Mouse (Mus musculus): ENCODE data around the gene Pecr. TPM values are rescaled to one million over a fixed set of nuclear protein-coding genes. Genes with fewer than 3 reads are reported as not detected.
"Not testable (repeated sequence)": the region's sequence is repeated elsewhere in the genome, so short reads cannot be mapped to it uniquely, and the experiment has no call there.

Pecr gene
- total RNA-seq, 4 experiments from 2014 or later: 4.4 to 7.6 (median 6.3) TPM

DNA sequence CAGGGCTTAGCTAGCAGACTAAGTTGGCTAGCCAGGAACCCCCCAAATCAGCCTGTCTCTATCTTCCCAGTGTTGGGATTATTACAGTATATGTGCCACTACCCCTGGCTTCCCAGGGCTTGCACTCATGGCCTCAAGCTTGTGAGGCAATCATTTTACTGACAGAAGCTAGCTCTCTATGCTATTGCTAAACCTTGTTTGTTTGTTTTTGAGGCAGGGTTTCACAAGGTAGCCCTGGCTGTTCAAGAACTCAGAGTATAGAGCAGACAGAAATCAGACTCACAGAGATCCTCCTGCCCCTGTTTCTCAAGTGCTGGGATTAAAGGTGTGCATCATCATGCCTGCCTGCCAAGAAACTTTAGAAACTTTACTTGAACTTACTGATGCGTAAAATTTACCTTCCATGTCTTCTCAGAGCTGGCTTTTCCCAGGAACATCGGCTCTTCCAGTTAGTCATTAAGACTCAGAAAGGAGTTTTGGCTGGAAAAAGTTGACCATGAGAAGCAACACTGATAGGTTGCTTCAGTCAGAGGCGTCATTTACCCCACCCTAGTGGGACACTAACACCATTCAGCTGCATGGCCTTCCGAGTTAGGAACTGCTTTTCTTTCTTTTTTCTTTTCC is 4.5 kb upstream of the Pecr start:
- no peak for DNase-seq (ENCODE audit: low spot score in 2 of 2)

DNA sequence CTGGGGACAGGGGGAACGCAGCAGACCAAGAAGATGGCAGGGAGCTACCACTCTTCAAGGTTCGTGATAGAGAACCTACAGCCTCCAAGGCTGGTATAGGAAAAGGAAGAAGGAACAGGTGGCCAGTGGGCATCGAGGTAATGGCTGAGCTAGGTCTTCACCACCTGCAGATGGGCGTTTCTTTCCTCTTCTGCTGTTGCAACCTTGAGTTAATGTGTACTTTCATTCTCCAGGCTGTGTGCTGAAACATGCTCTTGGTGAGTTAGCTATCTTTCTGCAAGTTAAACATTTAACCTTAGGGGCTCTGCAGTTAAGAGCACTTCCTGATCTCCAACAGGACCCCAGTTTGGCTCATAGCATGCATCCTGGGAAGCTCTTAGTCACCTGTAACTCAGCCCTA is 3.8 kb upstream of the Pecr start:
- no peak for DNase-seq (ENCODE audit: low spot score in 2 of 2)

DNA sequence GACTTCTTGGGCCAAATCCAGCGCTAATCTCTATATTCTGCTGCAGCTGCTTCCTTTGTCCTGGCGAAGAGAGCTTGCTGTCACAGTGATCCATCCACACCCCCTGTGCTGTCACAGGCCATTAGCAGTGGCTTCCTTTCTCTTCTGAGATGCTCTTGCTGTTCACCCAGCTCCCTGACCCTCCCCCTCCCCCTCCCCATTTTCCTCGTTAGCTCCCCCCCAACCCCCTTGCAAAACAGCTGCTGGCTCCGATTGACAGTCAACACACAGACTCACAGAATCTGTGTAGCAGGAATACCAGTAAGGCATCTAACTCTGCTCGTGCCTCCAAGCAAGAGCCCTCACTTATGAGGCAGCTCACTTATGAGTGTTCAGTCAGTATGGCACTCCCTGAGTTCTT is 2.8 kb upstream of the Pecr start:
- DNase-seq (ENCODE audit: low spot score in 2 of 2): no peak

DNA sequence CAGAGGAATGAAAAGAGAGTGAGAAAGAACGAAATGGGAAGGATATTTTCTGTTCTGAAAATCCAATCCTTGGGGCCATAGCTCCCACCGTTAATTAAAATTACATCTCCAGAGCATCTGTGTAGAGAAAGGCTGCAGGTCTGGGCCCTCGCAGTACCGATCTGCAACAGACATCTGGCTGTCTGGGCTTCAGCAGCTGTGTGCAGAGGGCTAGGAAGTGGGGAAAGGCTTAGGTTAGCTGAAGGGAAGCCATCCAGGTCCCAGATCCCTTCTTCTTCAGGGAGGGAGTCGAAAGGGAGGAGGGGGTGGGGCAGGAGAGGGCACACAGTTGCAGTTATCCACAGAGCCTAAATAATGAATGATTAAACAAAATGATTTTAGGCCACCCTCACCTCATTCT is 425 bp upstream of the Pecr start:
- DNase-seq (ENCODE audit: low spot score in 2 of 2): no peak

DNA sequence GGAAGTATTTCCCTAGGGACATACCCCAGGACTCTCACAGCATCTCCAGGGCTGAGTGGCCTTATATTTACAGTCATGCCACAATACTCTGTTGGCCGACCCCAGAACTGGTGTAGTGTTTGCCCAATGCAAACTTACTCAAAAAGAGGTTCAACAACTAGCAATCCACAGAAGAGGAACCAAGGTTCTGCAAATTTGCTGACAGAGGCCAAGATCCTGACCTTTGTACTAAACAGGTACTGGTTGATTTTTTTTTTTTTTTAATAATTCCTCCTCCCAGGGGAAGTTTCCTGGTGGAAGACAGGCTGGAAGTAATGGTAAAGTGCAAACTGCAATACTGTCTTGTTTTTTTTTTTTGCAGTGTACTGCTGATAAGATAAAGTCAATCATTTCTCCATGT is 1.5 kb downstream of the Pecr start:
- no peak for DNase-seq (ENCODE audit: low spot score in 2 of 2)

DNA sequence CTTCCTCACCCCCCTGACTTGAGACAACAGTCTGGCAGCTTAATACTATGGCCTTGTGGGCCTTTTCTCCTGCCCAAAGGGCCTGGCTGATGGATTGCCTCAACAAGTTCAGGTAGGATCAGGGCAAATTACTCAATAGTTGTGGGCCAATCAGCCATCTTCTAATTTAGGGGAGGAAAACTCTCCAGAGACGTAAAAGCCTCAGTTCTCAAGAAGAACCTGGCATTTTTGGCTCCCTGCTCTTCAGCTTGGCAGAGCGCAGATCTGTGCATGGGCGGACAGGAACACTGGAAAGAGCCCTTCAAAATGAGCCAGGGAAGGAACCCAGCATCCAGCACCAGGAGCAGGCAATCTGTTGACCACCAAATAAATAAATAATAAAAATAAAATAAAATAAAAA is 6.0 kb downstream of the Pecr start:
- no peak for DNase-seq (ENCODE audit: low spot score in 2 of 2)

DNA sequence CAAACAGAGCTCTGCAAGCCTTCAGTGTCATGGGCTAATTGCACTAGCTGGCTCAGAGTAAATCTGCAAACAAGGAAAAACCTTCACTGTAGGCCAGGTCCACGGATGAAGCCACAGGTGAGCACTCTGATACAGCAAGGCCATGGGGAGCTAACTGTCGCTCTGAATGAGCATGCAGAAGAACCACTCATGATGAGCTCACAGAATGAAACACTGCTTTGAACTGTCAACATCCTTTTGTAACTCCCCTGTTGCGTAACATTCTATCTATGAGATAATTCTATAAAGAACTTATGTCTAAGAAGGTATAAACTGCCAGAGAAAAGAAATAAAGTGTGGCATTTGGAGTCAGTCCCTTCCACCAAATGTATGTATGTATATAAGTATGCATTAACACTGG is 21.0 kb downstream of the Pecr start:
- DNase-seq (ENCODE audit: low spot score in 2 of 2): no peak

DNA sequence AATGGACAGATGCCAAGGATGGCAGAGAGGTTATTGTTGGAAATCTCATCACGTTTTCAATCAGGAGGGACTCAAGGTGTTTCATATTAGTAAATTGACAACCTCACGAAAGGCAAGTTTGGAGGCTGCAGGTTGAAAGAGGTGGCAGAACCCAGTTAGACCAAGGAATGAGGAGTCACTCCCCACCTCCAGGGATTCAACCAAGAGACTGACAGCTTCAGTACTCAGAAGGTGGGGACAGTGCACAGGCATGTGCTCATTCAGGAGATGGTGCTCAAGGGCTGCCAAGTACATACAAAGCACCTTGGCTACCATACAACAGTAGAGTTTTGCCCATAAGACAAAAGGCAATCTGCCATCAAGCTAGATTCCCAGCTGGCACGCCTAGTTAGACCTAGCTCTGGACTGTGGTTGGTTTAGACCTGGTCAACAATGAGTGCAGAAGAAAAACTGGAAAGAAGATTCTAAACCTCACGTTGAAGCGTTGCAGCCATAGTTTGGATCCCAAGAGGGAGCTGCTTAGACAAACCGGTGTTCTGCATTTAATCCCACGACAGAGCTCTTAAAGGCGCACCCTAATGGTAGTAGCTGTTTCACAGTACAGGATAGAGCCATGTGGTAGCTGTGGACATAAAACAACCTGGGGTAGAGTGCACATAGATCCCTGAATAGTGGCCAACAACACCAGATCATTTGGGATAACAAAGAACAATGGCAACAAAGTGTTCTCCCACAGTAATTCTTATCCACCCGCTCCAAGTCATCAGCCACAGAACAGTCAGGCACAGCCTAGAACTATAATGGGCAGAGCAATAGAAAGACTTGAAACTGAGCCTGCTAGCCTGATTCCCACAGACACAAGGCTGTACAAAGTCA is 27.5 kb downstream of the Pecr start:
- no peak for DNase-seq (ENCODE audit: low spot score in 2 of 2)

DNA sequence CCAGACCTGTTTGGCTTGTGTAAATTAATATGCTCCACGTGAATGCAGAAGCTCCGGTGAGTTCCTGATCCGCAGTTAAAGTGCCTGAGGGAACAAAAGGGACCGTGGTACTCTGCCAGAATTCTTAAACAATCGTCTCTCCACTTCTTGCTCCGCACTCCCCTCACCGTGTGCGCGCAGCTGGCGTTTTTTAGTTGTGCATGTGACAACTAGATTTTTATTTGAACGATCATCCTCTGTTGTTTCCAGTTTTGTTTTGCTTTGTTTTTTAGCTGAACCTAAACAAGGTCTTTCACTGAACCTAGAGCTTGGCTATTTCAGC is 28.3 kb downstream of the Pecr start:
- DNase-seq (ENCODE audit: low spot score in 2 of 2): no peak

DNA sequence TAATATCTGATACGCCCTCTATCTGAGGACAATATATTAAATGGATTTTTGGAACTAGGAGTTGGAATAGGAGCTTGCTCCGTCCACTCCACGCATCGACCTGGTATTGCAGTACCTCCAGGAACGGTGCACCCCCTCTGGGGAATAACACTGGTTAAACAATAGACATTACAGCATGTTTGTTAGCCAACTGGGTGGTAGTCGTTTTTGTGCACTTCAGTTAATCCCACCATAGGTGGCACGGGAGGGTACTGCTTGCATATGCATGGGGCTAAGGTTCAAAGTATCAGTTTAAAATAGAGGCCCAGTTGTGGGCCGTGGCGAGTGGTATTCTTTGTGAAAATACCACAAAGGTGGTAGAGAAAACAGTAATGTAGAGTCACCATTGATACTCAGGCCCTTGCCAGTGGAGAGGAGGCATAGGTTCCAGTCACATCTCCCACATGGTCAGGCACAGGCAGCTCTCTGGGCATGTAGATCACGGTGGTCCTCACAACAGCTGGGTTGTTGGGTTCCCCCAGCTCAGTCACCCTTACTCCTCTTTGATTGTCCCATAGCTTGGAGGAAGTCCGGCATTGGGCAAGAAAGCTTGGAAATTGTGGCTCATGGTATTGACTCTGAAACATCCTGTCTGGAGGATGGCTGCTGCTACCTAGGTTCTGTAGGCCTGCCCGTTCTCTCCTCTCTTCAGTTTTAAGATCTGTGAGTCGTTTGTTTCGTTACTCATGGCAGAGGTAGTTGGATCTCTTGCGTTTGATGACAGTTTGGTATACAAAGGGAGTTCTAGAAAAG is 28.9 kb downstream of the Pecr start:
- peak; percentile 32 to 60 for DNase-seq (ENCODE audit: low spot score in 2 of 2)

DNA sequence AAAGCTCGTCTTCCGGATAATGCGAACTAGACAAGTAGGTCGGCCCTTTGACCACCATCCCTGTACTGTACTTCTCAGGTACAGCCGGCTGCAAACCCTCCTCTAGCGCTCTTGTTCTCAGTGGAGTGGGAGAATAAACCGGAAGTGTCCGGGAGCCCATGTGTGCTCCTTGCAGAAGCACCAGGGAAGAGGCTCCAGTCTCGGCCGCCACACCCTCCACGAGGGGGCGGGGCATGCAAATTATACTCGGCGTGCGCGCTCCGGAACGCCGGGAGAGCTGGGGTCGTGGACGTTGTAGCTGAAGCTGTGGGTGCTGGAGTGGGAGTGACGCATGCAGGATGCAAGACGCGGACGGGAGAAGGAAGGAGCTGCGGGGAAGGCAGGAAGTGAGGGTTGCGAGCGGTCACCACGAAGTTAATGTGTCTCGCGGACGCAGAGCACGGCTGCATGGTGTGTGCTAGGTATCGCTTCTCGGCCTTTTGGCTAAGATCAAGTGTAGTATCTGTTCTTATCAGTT is 29.5 kb downstream of the Pecr start:
- DNase-seq (ENCODE audit: low spot score in 2 of 2): peak; percentile 77 to 82

DNA sequence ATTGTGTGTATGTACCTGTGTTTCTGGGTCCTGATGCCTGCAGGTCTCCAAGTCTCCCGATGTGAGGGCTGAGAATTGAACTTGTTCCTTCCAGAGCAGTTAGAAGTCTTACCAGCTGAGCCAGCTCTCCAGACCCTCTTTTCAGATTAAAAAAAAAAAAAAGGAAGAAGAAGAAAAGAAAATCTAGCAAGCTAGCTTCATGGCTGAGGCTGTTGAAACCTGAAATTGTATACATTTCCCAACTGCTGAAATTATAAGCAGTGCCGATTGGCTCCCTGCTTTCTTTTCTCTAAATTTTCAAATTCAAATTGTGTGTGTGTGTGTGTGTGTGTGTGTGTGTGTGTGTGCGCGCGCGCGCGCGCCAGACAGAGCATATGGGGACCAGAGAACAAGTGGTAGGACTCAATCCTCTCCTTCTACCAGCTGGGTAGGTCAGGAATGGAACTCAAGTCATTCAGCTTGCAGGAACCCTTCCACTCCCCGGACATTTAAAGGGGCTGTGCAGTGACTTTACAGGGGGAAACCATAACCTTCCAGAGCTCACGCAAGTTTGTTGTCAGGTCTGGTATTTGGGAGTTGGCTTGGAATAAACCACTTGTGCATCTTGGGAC is 30.1 kb downstream of the Pecr start:
- DNase-seq (ENCODE audit: low spot score in 2 of 2): no peak

DNA sequence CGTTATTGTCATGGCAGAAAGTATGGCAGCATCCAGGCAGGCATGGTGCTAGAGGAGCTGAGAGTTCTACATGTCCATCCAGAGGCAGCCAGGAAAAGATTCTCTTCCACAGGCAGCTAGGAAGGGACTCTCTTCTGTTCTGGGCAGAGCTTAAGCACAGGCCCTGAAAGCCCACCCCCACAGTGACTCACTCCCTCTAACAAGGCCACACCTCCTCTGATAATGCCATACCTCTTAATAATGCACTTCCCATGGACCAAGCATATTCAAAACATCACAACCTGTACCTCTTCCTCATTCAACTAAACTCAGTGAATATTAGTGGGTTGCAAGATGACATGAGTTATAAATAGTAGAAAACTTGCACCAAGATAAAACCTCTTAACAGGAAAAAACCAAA is 32.3 kb downstream of the Pecr start:
- no peak for DNase-seq (ENCODE audit: low spot score in 2 of 2)

DNA sequence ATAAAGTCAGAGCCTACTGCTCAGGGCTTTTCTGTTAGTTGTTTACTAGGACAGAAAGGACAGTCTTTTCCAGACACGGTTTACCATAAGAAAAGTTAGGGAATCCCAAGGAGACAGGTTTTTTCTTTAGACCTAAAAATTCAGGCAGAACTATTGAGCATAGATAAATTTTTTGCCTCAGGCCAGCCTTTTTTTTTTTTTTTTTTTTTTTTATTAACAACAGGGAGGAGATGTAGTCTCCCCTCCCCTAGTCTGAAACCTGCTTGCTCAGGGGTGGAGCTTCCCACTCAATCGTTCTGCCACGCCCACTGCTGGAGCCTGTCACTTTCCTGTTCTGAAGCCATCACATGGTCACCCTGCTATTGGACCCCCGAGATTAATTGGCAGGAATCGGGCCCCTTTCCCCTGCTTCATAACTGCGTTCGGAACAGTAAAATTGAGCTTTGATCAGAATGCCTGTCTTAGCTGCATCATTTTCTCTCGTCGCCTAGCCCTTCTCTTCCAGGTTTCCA is 35.8 kb downstream of the Pecr start:
- DNase-seq (ENCODE audit: low spot score in 2 of 2): not testable (repeated sequence)

DNA sequence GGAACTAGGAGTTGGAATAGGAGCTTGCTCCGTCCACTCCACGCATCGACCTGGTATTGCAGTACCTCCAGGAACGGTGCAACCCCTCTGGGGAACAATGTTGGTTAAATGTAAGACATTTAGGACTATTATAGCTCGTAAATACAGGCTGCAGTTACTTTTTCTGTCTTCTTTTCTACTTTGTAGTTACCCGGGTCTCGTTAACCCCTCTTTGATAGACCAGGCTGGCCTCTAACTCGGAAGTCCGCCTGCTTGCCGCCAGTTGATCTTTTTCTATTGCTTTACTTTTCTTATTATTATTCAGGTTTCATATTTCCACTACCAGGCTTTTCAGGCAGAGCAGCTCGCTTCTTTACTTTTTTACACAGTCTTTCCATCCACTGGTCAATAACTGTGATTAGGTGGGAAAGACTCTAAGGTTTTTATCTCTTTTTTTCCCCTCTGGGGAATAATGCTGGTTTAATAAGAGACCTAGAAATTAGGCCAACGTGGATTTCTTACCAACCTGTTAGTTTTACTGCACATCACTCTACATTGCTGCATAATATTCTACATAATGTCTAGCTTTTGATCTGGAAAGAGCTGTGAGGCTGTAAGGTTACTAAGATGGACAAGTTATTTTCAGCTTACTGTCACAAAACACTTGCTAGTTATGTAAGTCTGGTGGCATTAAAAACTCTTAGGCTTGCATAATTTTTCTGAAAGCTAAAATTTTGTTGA is 39.6 kb downstream of the Pecr start:
- no peak for DNase-seq (ENCODE audit: low spot score in 2 of 2)

DNA sequence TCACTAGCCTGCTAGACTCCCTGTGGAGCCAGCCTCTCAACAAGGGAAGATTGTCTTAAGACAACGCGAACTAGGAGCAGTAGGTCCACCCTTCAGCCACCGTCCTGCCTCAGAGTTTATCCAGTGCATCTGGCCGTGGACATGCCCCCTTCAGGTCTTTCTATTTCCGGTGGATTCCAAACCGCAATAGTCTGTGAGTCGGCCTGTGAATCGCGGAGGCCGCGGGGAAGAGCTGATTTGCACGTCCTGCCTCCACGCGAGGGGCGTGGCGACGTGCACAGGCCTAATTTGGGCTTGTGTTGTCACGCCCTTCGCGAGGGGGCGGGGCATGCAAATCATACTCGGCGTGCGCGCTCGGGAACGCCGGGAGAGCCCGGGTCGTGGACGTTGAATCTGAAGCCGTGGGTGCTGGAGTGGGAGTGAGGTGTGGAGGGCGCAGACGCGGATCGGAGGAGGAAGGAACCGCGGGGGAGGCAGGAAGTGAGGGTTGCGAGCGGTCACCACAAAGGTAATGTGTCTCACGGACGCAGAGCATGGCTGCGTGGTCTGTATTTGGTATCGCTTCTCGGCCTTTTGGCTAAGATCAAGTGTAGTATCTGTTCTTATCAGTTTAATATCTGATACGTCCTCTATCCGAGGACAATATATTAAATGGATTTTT is 40.3 kb downstream of the Pecr start:
- DNase-seq (ENCODE audit: low spot score in 2 of 2): peak; percentile 93

DNA sequence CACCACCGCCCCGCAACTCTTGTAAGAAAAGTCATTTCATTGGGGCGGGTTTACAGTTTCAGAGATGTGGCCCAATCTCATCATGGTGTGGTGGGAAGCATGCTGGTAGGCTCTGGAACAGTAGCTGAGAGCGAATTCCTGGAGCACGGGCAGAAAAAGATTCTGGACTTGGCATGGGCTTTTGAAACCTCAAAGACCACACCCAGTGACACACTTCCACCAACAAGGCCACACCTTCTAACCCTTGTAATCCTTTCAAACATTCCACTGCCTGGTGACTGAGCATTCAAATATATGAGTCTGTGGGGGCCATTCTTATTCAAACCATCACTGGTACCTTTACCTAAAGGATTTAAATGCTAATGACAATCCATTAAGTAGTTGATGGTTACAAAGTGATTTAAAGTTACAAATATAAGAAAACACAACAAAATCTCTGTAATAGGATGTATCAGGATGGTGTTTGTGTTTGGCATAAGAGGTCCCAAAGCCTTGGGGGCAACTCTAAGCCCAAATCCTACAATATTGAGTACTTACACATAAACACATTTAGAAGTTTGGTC is 41.5 kb downstream of the Pecr start:
- DNase-seq (ENCODE audit: low spot score in 2 of 2): no peak

DNA sequence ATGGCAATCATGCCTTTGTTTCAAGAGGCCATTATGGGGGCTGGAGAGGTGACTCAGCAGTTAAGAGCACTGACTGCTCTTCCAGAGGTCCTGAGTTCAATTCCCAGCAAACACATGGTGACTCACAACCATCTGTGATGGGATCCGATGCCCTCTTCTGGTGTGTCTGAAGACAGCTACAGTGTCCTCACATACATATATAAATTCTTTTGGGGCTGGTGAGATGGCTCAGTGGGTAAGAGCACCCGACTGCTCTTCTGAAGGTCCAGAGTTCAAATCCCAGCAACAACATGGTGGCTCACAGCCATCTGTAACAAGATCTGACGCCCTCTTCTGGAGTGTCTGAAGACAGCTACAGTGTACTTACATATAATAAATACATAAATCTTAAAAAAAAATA is 45.0 kb downstream of the Pecr start:
- not testable (repeated sequence) for DNase-seq (ENCODE audit: low spot score in 2 of 2)

DNA sequence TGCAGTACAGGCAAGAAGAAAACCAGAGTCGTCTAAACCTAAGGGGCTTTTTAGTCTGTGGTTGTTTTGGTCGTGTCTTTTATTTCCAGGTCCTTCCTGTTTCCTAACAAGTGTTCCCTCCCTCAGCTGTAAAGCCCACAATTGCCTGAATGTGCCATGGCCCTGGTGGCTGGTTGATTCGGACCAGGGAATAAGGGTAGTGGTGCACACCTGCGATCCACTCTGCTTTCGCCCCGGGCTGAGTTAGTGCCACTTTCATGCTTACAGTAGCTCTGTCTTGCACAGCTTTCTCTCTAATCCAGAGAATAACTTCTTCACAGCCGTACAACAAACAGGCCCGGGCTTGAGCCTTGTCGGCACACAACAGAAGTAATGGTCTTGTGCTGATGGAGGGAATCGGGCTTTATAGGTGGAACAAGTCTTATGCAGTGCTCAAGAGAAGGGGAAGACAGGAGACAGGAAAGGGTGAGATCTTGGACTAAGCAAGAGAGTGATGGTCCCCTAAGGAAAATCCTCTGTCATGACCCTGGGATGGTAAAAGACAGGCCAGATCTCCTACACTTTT is 46.0 kb downstream of the Pecr start:
- DNase-seq (ENCODE audit: low spot score in 2 of 2): no peak

All from layer of hippocampus, adult 8-10 months (tissue).